Mouse (Mus musculus) forelimb bud, embryonic 11.5 days (tissue): ENCODE data around the gene Dusp16.

Experiments used
- DNase-seq: peaks from one replicate; pipeline ENCODE4 v3.0.0-alpha.2; 2012; ENCODE audit warnings: low read depth, low spot score

Dusp16 gene

GRCm38 (mm10) chr6:134792141-134793045, at the start of gene Dusp16:
Gene Dusp16 (minus strand): TSS chr6:134792625.
- DNase-seq, result peak; percentile 94

- no peak for DNase-seq
Measured at GRCm38 (mm10) chr6:134840346-134840745, 47.9 kb upstream of the Dusp16 start.

DNA sequence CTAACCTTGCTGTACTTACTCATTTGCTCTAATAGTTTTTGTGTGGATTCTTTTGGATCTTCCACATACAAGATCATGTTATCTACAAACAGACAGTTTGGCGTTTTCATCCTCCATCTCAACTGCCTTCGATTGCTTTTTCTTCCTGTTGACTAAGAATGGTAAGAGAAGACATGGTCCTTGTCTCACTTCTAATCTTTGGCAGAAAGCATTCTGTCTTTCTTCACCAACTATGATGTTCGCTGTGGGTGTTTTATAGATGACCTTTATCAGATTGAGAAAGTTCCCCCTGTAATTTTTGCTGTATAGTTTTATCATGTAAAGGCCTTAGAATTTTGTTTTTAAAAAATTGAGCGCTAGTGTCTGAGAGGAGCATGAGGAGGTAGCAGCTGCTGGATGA, 45.7 kb upstream of the Dusp16 start:
- no peak for DNase-seq

DNA sequence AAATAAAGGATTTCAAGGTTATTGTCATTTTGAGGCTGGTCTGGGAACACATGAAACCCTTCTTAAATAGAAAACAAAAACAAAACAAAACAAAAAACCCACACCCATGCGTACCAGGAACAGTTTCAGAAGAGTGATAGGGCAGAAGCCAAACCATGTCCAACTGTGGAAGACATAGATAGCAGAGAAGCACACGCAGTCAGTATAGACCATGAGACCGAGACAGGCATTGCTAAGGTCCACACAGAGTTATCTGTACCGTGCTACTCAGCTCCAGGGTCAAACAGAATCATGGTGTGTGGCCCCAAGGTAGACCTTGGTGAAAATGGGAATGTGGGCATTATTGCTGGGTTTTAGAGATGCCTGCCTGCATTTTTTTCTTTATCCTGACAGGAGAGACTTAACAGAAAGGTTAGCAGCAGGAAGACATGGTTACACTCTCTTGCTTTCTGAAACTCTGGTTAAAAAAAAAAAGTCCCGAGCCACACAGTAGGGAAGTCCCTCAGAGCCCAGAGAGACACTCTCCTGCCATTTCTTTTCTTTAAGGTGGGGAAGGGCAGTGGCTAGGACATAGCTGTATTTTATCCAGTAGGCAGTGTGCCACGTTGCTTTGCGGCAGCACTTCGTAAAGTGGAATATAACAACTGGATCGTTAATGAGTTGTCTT, 42.3 kb upstream of the Dusp16 start:
- no peak for DNase-seq

DNA sequence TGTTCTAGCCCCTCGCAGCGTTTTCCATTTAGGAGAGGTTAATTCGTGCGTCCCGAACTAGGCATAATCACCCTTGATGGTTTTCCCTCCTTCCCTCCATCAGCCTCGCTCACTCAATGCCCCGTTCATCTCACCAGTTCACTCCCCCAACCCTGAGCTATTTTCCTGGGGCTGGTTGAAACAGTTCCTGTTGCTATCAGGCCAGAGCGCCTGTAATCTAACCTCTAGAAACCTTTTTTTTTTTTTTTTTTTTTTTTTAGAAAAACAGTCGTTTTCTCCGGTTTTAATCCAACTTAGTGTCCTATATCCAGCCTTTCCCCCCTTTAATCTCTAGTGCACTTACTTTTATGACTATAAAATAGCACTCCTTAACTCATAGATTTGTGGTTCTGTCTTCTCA, 38.4 kb upstream of the Dusp16 start:
- no peak for DNase-seq

DNA sequence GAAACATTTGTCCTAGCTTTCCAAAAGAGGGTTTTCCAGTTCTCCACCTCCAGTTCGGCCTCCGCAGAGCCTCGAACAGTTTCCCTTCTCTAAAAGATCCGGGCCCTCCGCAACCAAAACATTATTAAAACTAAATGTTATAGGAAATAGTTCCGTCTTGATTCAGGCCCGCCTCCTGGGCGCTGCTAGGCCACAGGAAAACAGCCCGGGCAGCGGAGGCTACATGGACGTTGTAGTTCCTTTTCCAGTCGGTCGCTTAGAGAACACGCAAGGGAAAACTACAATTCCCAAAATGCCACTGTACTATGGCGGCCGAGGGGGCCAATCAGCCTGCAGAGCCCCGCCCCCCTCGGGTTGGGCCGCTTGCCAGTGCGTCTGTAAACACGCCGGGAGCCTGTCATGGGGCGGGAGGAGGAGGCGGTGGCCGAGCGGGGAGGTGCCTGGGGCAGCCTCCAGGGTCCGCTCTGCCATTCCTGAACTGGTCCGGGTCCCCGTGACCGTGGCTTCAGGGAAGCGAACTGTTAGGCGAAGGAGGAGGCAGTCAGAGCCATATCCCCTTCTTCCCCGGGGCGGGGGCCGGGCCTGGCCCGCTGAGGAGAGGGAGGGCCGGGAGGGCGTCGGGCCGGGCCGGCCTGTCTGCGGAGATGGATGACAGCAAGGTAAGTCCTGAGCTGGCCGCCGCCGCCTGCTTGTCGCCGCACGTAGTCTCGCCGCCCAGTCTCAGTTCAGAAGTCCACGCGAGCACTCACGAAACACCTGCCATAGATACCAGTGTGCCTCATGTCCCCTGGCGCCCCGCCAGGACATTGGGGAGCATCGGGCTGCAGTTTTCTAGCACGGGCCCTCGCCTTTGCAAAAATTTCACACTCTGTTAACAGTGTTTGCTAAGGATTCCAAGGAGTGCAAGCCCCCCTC, 37.6 kb upstream of the Dusp16 start, which contains the start of gene Crebl2:
TSS of gene Crebl2 (plus strand) at position 369 of the 915 bp plus-strand sequence.
- peak; percentile 97 for DNase-seq

- DNase-seq, result no peak
Measured at GRCm38 (mm10) chr6:134822844-134823243, 30.4 kb upstream of the Dusp16 start.

DNA sequence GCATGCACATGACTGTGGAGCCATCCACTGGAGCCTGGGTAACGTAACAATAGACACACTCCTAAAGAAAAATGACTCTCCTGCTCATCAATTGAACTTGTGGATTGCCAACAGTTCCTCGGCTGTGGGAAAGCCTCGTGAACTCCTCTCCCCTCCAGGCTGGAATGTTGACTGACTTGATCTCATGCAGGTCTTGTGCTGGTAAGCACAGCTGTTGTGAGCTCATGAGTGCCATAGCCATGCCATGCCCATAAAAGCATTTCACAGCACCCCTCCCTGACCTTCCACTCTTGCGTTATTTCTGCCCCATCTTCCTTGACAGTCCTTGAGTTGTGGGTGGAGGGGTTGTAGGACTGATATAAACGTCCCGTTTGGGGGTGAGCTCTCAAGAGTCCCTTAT, 28.0 kb upstream of the Dusp16 start:
- no peak for DNase-seq

DNA sequence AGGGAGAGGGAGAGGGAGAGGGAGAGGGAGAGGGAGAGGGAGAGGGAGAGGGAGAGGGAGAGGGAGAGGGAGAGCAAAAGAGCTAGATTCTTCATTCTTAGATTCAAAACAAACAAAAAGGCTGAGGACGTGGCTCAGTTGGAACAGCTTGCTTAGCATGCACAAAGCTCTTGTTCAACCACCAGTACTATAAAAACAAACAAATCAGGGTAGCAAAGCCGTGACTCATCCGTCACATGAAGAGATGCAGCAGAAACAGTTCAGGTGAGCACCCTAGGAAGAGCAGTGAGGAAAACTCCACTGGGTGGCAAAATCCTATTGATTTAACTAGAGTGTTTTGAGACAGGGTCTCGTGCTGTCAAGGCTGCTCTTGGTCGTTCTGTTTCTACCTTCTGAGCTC, 27.3 kb upstream of the Dusp16 start:
- DNase-seq, result no peak

- no peak for DNase-seq
Measured at GRCm38 (mm10) chr6:134817051-134817928, 24.9 kb upstream of the Dusp16 start.

DNA sequence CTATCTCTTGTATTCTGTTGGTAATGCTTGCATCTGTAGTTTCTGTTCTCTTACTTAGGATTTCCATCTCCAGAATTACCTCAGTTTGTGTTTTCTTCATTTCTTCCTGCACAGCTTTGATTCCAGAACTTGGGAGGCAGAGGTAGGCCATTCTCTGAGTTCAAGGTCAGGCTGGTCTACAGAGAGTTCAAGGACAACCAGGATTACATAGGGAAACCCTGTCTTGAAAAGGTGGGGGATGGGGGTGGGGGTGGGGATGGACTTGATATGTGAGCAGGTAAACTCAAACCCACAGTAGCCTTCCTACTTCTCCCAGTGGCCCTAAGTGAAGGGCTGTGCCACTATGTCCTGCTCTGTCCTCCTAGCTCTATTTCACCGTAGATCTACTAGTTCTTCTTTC, 20.6 kb upstream of the Dusp16 start:
- DNase-seq, result no peak

- DNase-seq, result no peak
Measured at GRCm38 (mm10) chr6:134807794-134808193, 15.4 kb upstream of the Dusp16 start.

DNA sequence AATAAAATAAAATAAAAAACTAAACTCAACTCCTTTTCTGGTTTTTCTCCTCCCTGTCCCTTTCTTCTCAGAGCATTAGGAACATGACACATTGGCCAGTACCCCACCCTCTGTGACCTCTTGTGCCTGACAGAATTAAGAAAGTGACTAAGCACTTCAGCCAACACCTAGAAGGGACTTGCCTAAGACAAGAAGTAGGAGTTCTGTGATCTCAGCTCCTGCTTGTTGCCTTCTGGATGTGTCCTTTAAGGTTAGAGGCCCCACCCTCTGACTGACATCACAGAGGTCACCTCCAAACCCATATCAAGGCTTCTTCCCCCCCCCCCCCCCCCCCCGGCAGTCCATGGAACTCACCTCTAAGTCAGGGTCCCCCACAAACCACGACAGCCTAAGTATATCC, 14.7 kb upstream of the Dusp16 start:
- DNase-seq, result no peak

- no peak for DNase-seq
Measured at GRCm38 (mm10) chr6:134806130-134806529, 13.7 kb upstream of the Dusp16 start.

DNA sequence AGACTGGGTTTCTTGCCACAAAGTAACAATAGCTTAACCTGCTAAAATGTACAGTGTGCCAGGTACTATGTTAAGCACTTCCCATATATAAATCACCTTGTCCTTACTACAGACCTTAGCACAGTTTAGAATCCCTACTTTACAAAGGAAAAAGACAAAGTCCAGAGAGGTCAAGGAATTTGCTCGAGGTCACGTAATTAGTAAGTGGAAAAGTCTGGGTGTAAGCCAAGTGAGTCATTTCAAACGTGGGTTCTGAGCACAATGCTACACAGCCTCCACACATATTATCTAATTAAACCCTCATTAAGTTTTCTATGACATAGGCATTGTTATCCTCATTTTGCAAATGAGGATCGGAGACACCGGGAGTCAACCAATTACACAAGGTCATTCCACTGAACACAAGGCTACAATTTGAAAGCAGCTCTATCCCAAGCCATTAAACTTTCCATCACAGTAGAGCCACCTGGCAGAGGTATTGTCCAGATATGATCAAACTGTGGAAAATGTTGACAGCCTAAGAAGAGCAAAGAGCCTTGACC, 12.4 kb upstream of the Dusp16 start:
- DNase-seq, result no peak

GRCm38 (mm10) chr6:134802641-134803043, 10.2 kb upstream of the Dusp16 start:
- DNase-seq, result no peak

DNA sequence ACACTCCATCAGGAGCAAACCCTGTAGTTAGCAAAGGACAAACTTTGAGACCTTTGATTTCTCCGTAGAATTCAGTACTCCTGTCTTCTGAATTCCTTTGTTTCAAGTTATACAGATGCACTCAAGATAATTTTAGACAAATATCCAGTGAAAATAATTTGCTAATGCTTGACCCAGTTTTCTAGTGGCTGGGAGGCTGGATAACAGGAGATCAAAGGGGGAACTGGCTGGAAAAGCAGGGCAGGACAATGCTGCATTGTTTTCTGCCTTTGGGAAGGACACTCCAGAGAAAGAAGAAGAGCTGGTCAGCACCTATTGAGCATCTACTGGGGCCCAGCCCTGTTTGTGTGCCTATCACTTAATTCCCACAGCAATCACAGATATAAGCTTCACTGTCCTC, 9.1 kb upstream of the Dusp16 start:
- no peak for DNase-seq

GRCm38 (mm10) chr6:134796297-134796696, 3.9 kb upstream of the Dusp16 start:
- DNase-seq, result no peak

GRCm38 (mm10) chr6:134793911-134794520, 1.6 kb upstream of the Dusp16 start:
- DNase-seq, result peak; percentile 81
